Mouse (Mus musculus) lung, adult 2 months (tissue): ENCODE data around the gene Mrpl43.

Source experiments
- CTCF ChIP-seq: fragments of 200-500 bp; IDR thresholded peaks from 2 replicates; pipeline ENCODE4 v1.5.1; 2011; ENCODE audit warnings: mild to moderate bottlenecking, low read length, control low read depth; ENCODE audit not compliant: insufficient read depth
- POLR2A ChIP-seq: fragments of 200-500 bp; IDR thresholded peaks from 2 replicates; pipeline ENCODE4 v1.6.1; 2011; ENCODE audit warnings: low read depth, mild to moderate bottlenecking, control low read depth, low read length, borderline replicate concordance; ENCODE audit errors: extremely low read depth

DNA sequence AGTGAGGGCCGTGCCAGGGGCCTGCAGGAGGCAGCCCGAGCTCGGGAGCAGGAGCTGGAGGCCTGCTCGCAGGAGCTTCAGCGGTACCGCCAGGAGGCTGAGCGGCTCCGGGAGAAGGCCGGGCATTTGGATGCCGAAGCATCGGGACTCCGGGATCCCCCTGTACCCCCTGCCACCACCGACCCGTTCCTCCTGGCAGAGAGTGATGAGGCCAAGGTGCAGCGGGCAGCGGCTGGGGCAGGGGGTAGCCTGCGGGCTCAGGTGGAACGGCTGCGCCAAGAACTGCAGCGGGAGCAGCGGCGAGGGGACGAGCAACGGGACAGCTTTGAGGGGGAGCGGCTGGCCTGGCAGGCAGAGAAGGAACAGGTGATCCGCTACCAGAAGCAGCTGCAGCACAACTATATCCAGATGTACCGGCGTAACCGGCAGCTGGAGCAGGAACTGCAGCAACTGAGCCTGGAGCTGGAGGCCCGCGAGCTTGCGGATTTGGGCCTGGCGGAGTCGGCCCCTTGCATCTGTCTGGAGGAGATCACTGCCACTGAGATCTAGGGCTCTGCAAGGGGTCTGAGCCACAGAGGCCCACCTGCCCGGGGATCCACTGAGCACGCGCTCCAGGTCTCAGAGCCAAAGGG is 19.8 kb upstream of the Mrpl43 start:
- no peak for TF ChIP-seq CTCF
- TF ChIP-seq POLR2A: no peak
